8 mouse cellular contexts compared by ENCODE assay signal in genomic region chr1:170589219-170590040, GRCm38 (mm10). TPM values are rescaled to one million over a fixed set of nuclear protein-coding genes. Genes with fewer than 3 reads are reported as not detected.
A peak's percentile ranks its signal among the peaks of the same experiment; 100 is the strongest.
DNase-seq lines count a peak whose midpoint lies in the region; ATAC-seq and TF ChIP-seq lines count a peak whose summit lies in the region.

TSS of gene Nos1ap (minus strand) at chr1:170589861.

- DNase-seq in cerebellum, adult 9-10 months = peak; percentile 79
- peak; percentile 84 for DNase-seq in heart, postnatal 4 days
- DNase-seq in layer of hippocampus, adult 8-10 months (ENCODE audit: low spot score in 2 of 2) = peak; percentile 43 to 79
- peak; percentile 81 to 85 for DNase-seq in lung, adult 18-20 months
- DNase-seq in stomach, postnatal 0 days (ENCODE audit: low spot score) = peak; percentile 86

- no peaks in the 10 kb centered on the region; the same call in 1 of the 2 replicates for H3K27me3 ChIP-seq in ES-Bruce4 (ENCODE audit: control insufficient read depth, insufficient read depth, low read length, poor library complexity, severe bottlenecking)
- no peaks in the 10 kb centered on the region for H3K27me3 ChIP-seq in neural tube, embryonic 13.5 days
- H3K27me3 ChIP-seq in stomach, postnatal 0 days (ENCODE audit: control insufficient read depth, insufficient read depth, low read length) = no peaks in the 10 kb centered on the region

- ATAC-seq in frontal cortex, adult (ENCODE audit: low TSS enrichment) = peak; percentile 83
- ATAC-seq in neural tube, embryonic 13.5 days (ENCODE audit: low read depth) = peak; percentile 92
- ATAC-seq in stomach, postnatal 0 days (ENCODE audit: low FRiP score, low TSS enrichment) = peak; percentile 94

- under 1% methylated on average over 97 of the region's 106 CpGs for WGBS in neural tube, embryonic 13.5 days
- under 1% methylated on average over 51 of the region's 106 CpGs for WGBS in stomach, postnatal 0 days

- H3K27ac ChIP-seq in ES-Bruce4 (ENCODE audit: insufficient read depth, low read length) = no peak within 1 kb of the TSS
- peak within 1 kb of the TSS; percentile 68 for H3K27ac ChIP-seq in neural tube, embryonic 13.5 days (replicated peaks)
- peak within 1 kb of the TSS; percentile 78 for H3K27ac ChIP-seq in stomach, postnatal 0 days (replicated peaks)

- H3K4me3 ChIP-seq in ES-Bruce4 (ENCODE audit: low read depth, low read length) = peak within 1 kb of the TSS; percentile 73
- peak within 1 kb of the TSS; percentile 86 for H3K4me3 ChIP-seq in neural tube, embryonic 13.5 days
- peak within 1 kb of the TSS; percentile 85 for H3K4me3 ChIP-seq in stomach, postnatal 0 days (ENCODE audit: low read depth, low read length)

- H3K36me3 ChIP-seq in ES-Bruce4 (ENCODE audit: control insufficient read depth, insufficient read depth, low read length, poor library complexity, severe bottlenecking) = no peaks in the 10 kb centered on the region
- peaks cover 12% of the 10 kb centered on the region; the same call in 1 of the 2 replicates for H3K36me3 ChIP-seq in neural tube, embryonic 13.5 days
- H3K36me3 ChIP-seq in stomach, postnatal 0 days (ENCODE audit: control insufficient read depth, insufficient read depth, low read length) = no peaks in the 10 kb centered on the region

- H3K4me1 ChIP-seq in ES-Bruce4 (ENCODE audit: control insufficient read depth, insufficient read depth, low read length) = no peaks in the 10 kb centered on the region
- peaks cover 28% of the 10 kb centered on the region for H3K4me1 ChIP-seq in neural tube, embryonic 13.5 days (replicated peaks)
- H3K4me1 ChIP-seq in stomach, postnatal 0 days (replicated peaks; ENCODE audit: control insufficient read depth, insufficient read depth) = no peaks in the 10 kb centered on the region

- no peaks in the 10 kb centered on the region for H3K9me3 ChIP-seq in ES-Bruce4 (replicated peaks; ENCODE audit: control insufficient read depth, insufficient read depth, low read length, poor library complexity, severe bottlenecking)
- peaks cover 7% of the 10 kb centered on the region; the same call in 1 of the 2 replicates for H3K9me3 ChIP-seq in neural tube, embryonic 13.5 days
- H3K9me3 ChIP-seq in stomach, postnatal 0 days (ENCODE audit: control insufficient read depth, low read length) = no peaks in the 10 kb centered on the region

- peak within 1 kb of the TSS; percentile 92 for H3K4me2 ChIP-seq in neural tube, embryonic 13.5 days
- H3K4me2 ChIP-seq in stomach, postnatal 0 days (replicated peaks; ENCODE audit: low read depth) = peak within 1 kb of the TSS; percentile 98

- no peak for TF ChIP-seq CTCF in ES-Bruce4 (IDR thresholded peaks at IDR 0.05; ENCODE audit: low read depth, low read length)
- TF ChIP-seq CTCF in stomach, postnatal 0 days (IDR thresholded peaks at IDR 0.05; ENCODE audit: low read depth) = no peak

- TF ChIP-seq POLR2A in ES-Bruce4 (IDR thresholded peaks at IDR 0.05; ENCODE audit: insufficient read depth, low read length) = no peak

- no peak for TF ChIP-seq EP300 in ES-Bruce4 (IDR thresholded peaks at IDR 0.05; ENCODE audit: insufficient read depth, low read depth, low read length)
- TF ChIP-seq EP300 in stomach, postnatal 0 days (optimal IDR thresholded peaks at IDR 0.05) = no peak

- peak within 1 kb of the TSS; percentile 71 for H3K9ac ChIP-seq in ES-Bruce4 (ENCODE audit: low read depth, poor library complexity, severe bottlenecking)
- peak within 1 kb of the TSS; percentile 96 for H3K9ac ChIP-seq in neural tube, embryonic 13.5 days
- peak within 1 kb of the TSS; percentile 77 for H3K9ac ChIP-seq in stomach, postnatal 0 days (ENCODE audit: low read length)

RNA-seq across cellular contexts. Expression of gene Nos1ap, which starts in this region (rescaled TPM):
- 4.6 and 5.8 TPM in 2 replicates for polyA plus RNA-seq in ES-Bruce4 (2011; ENCODE audit: insufficient read depth, insufficient read length, low read depth, missing spikeins)
- total RNA-seq in heart, postnatal 4 days (2021) = 10 to 100 TPM; 19.9 to 20.0 TPM
- total RNA-seq in layer of hippocampus, adult 8-10 months (2022) = 100 to 1,000 TPM; 191 to 254 (median 220) TPM
- 17.6 and 17.9 TPM in 2 replicates for polyA plus RNA-seq in neural tube, embryonic 13.5 days (2015; fragmentation: Nextera tagmentation; extraction: Ambion mirVana)
- 6.8 and 8.0 TPM in 2 replicates for polyA plus RNA-seq in stomach, postnatal 0 days (2015; fragmentation: Nextera tagmentation; extraction: Ambion mirVana)

Comparison
In these comparisons a context has a peak if more than half of its experiments do, and no peak if none do; other contexts are left out.
1. RNA of gene Nos1ap (total RNA-seq): 191 to 254 TPM in layer of hippocampus, adult 8-10 months; 19.9 to 20.0 TPM in heart, postnatal 4 days; every median in the first group is over 4 times any median in the second.
2. Peak in every context shown above with its lines, with median percentiles within 50 percentile points of each other: H3K4me3 ChIP-seq, H3K9ac ChIP-seq, DNase-seq and ATAC-seq.